Mouse (Mus musculus) kidney, adult 2 months (tissue): ENCODE measurements around the gene Dnajc10. TPM values are rescaled to one million over a fixed set of nuclear protein-coding genes. Genes with fewer than 3 reads are reported as not detected.

Source experiments
- DNase-seq: peaks from one replicate; pipeline ENCODE4 v3.0.0; 2021
- H3K27ac ChIP-seq: fragments of 200-500 bp; 2 replicates; pipeline ENCODE4 v1.5.1; 2012; ENCODE audit warnings: low read depth, low read length, control low read depth, inconsistent platforms; ENCODE audit not compliant: insufficient read depth
- H3K27me3 ChIP-seq: fragments of 200-500 bp; replicated peaks from 2 replicates; pipeline ENCODE4 v1.6.1; 2012; ENCODE audit warnings: mild to moderate bottlenecking, moderate library complexity, low read length, inconsistent platforms; ENCODE audit not compliant: control insufficient read depth, insufficient read depth
- H3K36me3 ChIP-seq: fragments of 200-500 bp; 2 replicates; pipeline ENCODE4 v1.6.1; 2012; ENCODE audit warnings: mild to moderate bottlenecking, moderate library complexity, low read length, inconsistent platforms; ENCODE audit not compliant: control insufficient read depth, insufficient read depth
- H3K4me1 ChIP-seq: fragments of 200-500 bp; 2 replicates; pipeline ENCODE4 v1.6.1; 2011; ENCODE audit warnings: low read length; ENCODE audit not compliant: control insufficient read depth, insufficient read depth
- H3K4me3 ChIP-seq: fragments of 200-500 bp; 2 replicates; pipeline ENCODE4 v1.5.1; 2011; ENCODE audit warnings: mild to moderate bottlenecking, low read depth, low read length, control low read depth; ENCODE audit not compliant: insufficient read depth
- CTCF ChIP-seq: fragments of 200-500 bp; conservative IDR thresholded peaks from 2 replicates; pipeline ENCODE4 v1.5.1; 2011; ENCODE audit warnings: low read depth, mild to moderate bottlenecking, control low read depth, low read length, moderate library complexity, mixed read lengths; ENCODE audit not compliant: insufficient read depth, insufficient read length
- POLR2A ChIP-seq: fragments of 200-500 bp; IDR thresholded peaks from one replicate; pipeline ENCODE4 v1.6.1; 2011; ENCODE audit warnings: low read depth, low read length, control low read depth
- WGBS: fragments of 180-500 bp; shearing (Covaris S2); methylation state at CpG from one replicate; pipeline ENCODE4 v1.1.7; 2018; 5-methylcytosine and 5-hydroxymethylcytosine counted together
- polyA plus RNA-seq: library from polyadenylated mRNA; depleted of rRNA; stranded (reverse); fragments of >200 nt; gene quantifications from 2 replicates; pipeline ENCODE4 v1.2.3, GENCODE M21; 2012

The Dnajc10 gene
- polyA plus RNA-seq, 1 experiment = 19.4 TPM

DNA sequence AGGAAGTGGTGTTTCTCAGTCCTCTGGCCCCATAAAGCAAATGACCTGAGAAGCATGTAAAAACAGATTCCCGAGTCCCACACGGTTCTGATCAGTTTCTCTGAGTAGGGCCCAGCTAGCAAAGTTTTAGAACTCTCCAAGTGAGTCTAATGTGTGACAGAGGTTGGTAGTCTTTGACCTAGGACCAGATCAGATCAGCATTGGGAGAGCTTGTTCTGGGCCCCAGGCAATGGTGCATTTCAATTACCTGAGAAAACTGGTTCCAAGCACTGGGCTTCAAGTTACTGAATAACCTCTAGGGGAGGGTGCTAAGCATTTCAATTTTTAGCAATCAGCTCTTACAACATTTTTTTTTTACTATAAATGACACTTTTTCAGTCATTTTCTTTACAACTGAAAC lies 33.1 kb upstream of the Dnajc10 start:
- TF ChIP-seq POLR2A = no peak
- TF ChIP-seq CTCF = no peak
- 23% methylated on average over 2 of the region's 2 CpGs for WGBS
- DNase-seq = peak; percentile 81
- Histone ChIP-seq H3K36me3 (no peaks in the 10 kb centered on the region), H3K27me3 (no peaks in the 10 kb centered on the region), H3K4me1 (peaks cover 7% of the 10 kb centered on the region; the same call in 1 of the 2 replicates), H3K27ac (peak overlapping the region; percentile 79), H3K4me3 (no peak overlapping the region)

DNA sequence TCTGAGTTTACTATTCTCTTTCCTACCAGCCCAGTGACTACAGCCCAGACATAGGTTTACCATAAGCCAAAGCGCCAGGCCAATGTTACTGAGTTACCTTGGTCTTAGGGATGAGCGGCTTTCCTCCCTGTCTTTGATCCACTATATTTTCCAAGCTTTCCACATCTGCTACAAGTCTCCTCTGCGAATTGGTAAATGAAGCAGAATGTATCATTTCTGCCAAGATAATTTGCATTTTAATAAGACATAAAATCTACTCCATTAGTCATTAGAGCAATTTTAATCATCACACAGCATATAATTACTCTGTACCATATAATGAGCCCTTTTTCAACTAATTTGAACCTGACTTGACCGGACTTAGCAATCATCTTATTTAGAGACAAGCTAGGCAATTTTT lies 28.9 kb upstream of the Dnajc10 start:
- Histone ChIP-seq H3K36me3 (no peaks in the 10 kb centered on the region), H3K27ac (no peak overlapping the region), H3K27me3 (no peaks in the 10 kb centered on the region), H3K4me1 (peaks cover 7% of the 10 kb centered on the region; the same call in 1 of the 2 replicates), H3K4me3 (no peak overlapping the region)
- TF ChIP-seq POLR2A = no peak
- no peak for TF ChIP-seq CTCF
- WGBS = 90% methylated on average over 4 of the region's 4 CpGs
- DNase-seq = no peak

DNA sequence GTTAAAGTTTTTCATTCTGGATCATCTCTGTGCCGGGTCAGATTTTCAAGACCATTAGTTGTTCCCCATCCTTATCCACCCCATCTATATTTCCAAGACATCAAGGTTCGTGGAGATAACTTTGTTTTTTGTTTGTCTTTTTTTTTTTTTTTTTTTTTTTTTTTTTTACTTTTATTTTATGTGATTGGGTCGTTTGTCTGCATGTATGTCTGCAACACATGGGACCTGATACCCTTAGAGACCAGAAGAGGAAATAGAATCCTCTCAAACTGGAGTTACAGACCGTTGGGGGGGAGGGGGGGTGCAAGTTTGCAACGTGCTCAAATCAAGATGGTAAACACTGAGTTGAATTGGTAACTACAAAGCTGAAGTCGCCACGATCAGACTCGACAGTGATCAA lies 23.1 kb upstream of the Dnajc10 start, which contains the start of gene Prdx6b:
TSS of gene Prdx6b (plus strand) at position 301 of the 400 bp plus-strand sequence.
- Histone ChIP-seq H3K36me3 (no peaks in the 10 kb centered on the region), H3K4me3 (no peak within 1 kb of the TSS), H3K27ac (no peak within 1 kb of the TSS), H3K27me3 (no peaks in the 10 kb centered on the region), H3K4me1 (no peaks in the 10 kb centered on the region)
- no peak for DNase-seq
- TF ChIP-seq POLR2A (no peak), CTCF (no peak)
- 80% methylated on average over 8 of the region's 8 CpGs for WGBS

DNA sequence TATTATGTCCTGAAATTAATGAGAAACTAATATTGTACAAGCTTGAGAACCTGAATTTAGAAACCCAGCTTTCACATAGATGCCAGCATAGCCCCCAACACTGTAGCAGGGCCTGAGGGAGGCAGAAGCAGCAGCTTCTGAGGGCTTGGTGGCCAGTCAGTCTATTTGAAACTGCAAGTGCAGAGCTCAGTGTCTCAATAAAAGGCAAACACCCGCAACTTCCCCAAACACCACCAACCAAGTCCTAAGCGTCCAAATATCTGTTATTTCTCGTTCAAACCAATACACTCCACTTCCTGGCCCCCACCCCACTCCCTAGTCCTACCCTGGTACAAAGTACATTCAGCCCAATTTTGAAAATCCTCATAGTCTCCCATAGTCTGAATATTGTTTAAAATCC lies 16.9 kb upstream of the Dnajc10 start:
- H3K4me3 ChIP-seq = no peak overlapping the region
- no peaks in the 10 kb centered on the region for H3K27me3 ChIP-seq
- no peaks in the 10 kb centered on the region for H3K4me1 ChIP-seq
- DNase-seq = no peak
- H3K36me3 ChIP-seq = no peaks in the 10 kb centered on the region
- H3K27ac ChIP-seq = no peak overlapping the region
- no peak for TF ChIP-seq CTCF
- no peak for TF ChIP-seq POLR2A
- 69% methylated on average over 3 of the region's 3 CpGs for WGBS

DNA sequence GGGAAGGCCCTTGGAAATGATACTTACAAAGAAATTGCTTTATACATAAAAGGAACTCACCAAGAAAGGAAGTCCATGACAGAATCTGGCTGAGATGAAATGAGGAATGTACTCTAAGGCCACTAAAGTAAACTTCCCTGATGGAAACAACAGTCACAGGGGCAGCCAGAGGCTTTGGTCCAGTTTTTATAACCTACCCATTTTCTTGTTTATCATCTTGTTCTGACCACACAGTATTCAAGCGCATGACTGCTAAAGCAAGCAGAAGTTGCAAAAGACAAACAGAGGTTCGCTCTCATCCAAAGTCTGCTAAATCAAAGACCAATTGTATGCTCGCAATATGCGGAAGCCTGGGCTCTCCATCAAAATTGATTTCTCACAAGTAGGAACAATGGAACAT lies 14.5 kb upstream of the Dnajc10 start:
- TF ChIP-seq POLR2A (no peak), CTCF (no peak)
- Histone ChIP-seq H3K27ac (no peak overlapping the region), H3K36me3 (no peaks in the 10 kb centered on the region), H3K4me1 (no peaks in the 10 kb centered on the region), H3K27me3 (no peaks in the 10 kb centered on the region), H3K4me3 (no peak overlapping the region)
- DNase-seq = no peak
- 80% methylated on average over 4 of the region's 4 CpGs for WGBS

DNA sequence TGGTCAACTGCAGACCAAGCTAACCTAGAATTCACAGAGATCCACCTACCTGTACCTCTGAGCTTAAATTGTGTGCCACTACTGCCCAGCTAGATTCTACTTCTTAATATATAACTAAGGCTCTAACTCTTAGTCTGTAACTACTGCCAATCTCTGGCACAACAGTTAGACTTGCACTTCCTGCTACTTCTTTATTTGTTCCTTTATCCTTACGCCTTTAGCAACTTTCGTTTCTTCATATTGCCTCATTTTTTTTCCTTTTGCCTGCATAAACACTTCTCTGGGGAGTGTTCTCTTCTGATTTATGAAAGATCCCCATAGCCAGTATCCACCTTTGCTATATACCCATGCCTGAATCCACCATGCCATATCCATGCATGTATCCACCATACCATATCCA lies 11.3 kb upstream of the Dnajc10 start:
- H3K27ac ChIP-seq = no peak overlapping the region
- H3K4me3 ChIP-seq = no peak overlapping the region
- H3K36me3 ChIP-seq = no peaks in the 10 kb centered on the region
- 80% methylated on average over 2 of the region's 2 CpGs for WGBS
- H3K27me3 ChIP-seq = no peaks in the 10 kb centered on the region
- H3K4me1 ChIP-seq = no peaks in the 10 kb centered on the region
- TF ChIP-seq CTCF = no peak
- no peak for TF ChIP-seq POLR2A
- DNase-seq = no peak

DNA sequence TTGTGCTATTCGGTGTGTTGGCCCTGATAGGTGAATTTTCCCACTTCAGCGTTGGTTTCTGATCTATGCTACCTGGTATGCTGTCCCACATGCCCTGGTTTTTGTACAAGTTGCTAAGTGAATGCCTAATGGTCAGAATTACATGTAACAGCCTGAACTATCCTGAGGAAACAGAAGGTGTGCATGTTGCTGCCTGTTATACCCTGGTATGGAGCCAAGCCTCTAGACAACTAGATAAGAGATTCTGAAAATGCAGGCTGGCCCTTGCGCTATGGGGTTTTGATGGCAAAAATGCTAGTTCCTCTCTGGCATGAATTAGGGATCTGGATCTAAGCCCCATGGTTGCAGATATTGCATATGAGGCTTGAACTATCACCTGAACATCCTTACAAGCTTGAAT lies 7.6 kb upstream of the Dnajc10 start:
- Histone ChIP-seq H3K36me3 (no peaks in the 10 kb centered on the region), H3K4me1 (no peaks in the 10 kb centered on the region), H3K4me3 (no peak overlapping the region), H3K27me3 (no peaks in the 10 kb centered on the region), H3K27ac (no peak overlapping the region)
- TF ChIP-seq POLR2A (no peak), CTCF (no peak)
- WGBS = 93% methylated on average over 3 of the region's 3 CpGs
- DNase-seq = no peak

DNA sequence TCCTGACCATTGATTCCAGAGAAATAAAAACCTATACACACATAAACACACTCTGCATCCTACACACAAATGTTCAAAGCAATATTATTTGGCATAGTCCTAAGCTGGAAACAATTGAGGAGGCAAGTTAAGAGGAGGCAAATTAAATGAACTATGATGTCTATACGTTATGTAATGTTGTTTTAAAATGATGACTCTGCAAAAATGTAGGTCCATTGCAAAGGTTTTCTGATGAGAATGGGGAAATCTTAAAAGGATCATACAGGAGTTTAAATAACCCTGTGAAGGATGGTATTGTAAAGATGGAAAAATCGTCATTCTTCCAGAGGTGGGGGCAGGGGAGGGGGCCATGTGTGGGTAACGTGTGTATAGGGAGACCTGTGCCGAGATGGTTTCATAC lies 5.5 kb upstream of the Dnajc10 start:
- DNase-seq = no peak
- no peaks in the 10 kb centered on the region for H3K36me3 ChIP-seq
- H3K27me3 ChIP-seq = no peaks in the 10 kb centered on the region
- 66% methylated on average over 4 of the region's 4 CpGs for WGBS
- H3K27ac ChIP-seq = no peak overlapping the region
- no peak for TF ChIP-seq CTCF
- no peak for TF ChIP-seq POLR2A
- H3K4me3 ChIP-seq = no peak overlapping the region
- 0 out of 2 replicates have a peak, but pooled peaks cover 3% of the 10 kb centered on the region for H3K4me1 ChIP-seq
